Mouse (Mus musculus): ENCODE results near the gene Rabepk.

- no peak for TF ChIP-seq CTCF (IDR thresholded peaks at IDR 0.05; ENCODE audit: borderline replicate concordance, insufficient read depth, low read depth, low read length)
- TF ChIP-seq POLR2A (IDR thresholded peaks at IDR 0.05; ENCODE audit: borderline replicate concordance, insufficient read depth, low read length), result no peak
Measured at GRCm38 (mm10) chr2:34770951-34771350, 28.8 kb downstream of the Rabepk start.
